Mouse (Mus musculus): Measurements from ENCODE around the gene Spcs1.
A peak's percentile ranks its signal among the peaks of the same experiment; 100 is the strongest.

Spcs1 gene

DNA sequence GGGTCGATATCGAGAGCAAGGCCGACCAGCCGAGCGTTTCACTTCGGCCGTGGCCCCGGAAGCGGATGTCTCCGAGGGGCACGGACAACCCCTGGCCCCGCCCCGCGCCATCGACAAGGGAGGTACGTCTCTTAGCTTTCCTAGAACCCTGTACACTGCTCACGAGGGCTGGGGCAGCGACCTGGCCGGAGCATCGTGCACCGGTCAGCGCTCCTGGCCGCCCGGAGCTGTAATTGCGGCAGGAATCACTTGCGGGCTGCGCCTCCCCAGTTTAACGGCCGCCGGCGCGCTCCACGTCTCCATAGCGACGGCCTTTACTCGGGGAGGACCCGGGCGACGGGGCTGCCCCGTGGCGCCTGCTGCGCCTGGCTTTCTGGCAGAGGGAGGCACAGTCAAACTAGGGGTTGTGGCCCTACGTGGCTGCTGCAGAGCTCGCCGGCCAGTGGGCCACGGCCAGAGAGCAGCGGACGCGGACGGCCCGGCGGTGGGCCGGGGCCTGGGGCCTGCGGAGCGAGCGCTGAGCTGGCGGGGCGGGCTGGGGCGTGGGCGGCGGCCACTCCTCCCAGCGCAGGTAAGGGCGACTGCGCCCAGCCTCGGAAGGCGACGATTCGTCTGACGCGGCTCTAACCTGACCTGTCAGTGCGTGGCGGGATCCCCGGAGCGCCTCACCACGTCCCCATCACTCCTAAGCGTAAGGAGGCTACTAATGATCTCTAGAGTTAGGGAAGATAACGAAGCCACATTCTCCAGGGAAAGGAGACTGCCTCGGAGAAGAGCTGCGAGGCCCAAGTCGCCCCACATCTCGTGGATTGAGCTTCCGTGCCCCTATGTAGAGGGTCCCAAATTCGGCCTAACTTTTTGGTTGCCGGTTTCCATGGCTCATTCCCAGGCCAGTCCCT, at the start of gene Spcs1, which contains the start of gene Glt8d1:
Spcs1 (minus strand) TSS at position 366 of the 899 bp plus-strand sequence.
Glt8d1 (plus strand) TSS at position 94 of the 899 bp plus-strand sequence.
- DNase-seq: peak; percentile 83 to 86

DNA sequence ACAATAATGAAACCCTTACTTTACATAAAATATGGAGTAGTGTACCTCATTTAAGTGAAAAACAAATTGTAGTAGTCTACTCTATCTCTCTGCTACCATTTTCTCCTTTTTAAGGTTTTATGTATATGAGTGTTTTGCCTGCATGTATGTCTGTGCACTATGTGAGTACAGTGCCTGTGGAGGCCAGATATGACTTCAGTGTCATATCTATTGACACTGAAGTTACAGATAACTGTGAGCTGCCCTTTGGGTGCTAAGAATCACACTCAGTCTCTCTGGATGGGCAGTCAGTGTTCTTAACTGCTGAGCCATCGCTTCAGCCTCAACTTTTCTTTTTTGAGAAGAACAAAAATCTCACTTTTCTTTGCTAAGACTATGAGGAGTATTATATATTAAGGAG, 44.3 kb upstream of the Spcs1 start:
- DNase-seq: no peak

DNA sequence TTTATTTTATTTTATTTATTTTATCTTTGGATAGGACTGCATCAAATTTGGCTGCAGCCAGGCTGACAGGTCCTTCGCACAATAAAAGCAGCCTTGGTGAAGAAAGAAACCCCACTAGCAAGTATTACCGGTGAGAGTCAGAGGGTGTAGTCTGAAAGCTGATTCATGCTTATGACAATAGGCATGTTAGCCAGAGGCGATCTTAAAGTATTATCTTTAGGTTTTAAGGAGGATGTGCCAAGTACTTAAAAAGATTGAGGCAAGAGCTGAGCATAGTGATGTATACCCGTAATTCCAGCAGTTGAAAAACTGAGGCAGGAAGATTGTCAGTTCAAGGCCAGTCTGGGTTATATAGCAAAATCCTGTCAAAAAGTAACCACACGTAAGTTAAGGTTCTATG, 43.8 kb upstream of the Spcs1 start:
- DNase-seq: no peak

DNA sequence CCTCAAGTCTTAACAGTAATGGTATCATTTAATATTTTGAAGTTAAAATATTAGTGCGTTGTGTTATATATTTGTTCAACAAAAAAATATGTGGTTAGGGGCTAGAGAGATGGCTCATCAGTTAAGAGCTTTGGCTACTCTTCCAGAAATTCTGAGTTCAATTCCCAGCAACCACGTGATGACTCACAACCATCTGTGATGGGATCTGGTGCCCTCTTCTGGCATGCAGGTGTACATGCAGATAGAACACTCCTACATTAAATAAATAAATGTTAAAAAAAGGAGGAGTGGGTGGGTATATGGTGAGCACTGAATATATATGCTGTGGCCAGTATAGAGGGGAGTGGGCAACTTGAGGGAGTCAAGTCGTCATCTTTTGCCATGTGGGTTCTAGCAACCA, 24.3 kb upstream of the Spcs1 start:
- DNase-seq: no peak

DNA sequence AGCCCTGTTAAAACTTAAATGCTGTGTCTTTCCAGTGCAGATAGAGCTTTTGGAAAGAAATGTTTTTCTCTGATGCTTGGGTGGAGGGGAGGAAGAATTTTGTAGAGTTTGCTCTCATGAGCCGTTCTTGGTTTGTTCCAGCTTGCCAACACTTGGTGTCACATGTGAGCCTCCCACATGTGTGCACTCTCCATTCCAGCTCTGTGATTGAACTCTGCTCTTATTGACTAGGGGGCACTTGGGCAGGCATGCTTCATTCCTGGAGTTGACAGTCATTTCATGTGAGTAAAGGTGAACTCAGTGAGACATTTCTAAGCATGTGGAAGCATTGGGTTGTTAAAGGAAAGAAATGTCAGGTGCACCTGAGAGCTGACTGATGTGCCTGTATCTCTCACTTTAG, 21.1 kb upstream of the Spcs1 start:
- DNase-seq: no peak

DNA sequence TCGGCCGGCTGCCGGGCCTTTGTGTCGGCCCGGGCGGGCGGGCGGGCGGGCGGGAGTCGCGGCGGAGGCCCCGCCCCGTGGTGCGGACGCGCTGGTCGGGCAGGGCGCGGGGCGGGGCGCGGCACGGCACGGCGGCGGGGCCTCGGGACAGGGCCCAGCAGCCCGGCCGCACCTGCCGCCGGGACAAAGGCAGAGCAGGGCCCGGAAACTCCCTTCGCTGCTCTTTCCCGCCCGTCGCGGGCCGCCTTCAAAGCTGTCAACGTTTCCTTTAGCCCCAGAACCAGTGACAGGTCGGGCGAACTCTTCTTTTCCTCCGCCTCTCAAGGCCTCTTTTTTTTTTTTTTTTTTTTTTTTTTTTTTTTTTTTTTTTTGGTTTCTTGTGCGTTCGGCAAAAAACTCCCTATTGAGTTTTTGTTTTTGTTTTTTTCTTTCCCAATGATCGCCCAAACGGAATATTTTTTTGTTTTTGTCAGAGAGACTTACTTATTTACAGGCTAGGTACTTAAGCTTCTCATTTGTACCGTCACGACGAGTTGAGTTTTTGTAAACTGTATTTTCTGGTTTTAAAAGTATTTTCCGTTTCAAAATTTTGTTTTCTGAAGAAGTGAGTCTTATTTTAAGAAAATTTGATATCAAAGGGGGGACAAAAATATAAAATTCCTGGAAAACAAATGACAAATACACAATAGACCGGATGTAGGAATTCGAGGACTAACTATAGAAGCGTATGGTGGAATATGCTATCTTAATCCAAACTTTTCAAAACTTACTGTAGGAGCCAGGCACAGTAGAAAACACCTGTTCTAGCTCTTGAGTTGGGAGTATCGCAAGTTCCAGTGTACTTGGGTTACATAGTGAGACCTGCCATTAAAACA, 18.1 kb upstream of the Spcs1 start:
- DNase-seq: peak in 1 of 2 experiments; percentile 77

DNA sequence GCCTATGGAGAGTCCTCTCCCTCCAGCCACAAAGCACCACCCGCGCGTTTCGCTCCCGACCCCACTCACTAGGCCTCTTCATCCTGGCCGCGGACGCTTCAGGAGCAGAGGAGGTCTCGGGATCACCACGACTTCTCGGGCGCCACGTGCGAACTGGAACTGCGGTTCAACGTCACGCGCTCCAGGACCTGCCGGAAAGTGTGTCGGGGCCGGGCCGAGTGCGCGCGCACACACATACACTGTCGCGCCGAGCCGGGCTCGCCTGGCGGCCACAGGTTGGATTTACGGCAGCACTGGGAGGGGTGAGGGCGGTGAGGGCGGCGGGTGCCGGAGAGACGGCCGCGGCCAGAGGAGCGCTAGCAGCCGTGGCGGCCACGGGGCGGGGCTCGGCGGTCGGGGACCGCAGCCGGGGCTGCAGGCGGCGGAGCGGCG, 17.4 kb upstream of the Spcs1 start, which contains the start of the genes Pbrm1 and Gnl3:
Pbrm1 (plus strand) TSS at position 279 of the 432 bp plus-strand sequence.
Gnl3 (minus strand) TSS at position 293 of the 432 bp plus-strand sequence.
- peak; percentile 97 to 98 for DNase-seq

DNA sequence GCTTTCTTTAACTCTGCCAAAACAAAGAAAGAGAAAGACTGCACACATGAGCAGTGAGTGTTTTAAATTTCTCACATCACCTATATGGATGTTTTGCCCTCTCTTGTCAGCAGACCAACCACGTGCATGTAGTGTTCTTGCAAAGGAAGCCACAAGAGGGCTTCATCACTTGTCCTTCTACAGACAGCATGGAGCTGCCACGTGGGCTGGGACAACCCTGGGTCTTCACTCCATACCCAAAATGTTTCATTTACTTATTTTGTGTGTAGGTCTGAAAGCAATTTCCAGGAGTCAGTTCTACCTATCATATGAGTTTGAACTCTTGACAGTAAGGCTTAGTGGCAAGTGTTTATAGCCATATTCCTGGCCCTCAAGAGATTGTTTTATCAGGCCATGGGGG, 16.4 kb upstream of the Spcs1 start:
- no peak for DNase-seq

DNA sequence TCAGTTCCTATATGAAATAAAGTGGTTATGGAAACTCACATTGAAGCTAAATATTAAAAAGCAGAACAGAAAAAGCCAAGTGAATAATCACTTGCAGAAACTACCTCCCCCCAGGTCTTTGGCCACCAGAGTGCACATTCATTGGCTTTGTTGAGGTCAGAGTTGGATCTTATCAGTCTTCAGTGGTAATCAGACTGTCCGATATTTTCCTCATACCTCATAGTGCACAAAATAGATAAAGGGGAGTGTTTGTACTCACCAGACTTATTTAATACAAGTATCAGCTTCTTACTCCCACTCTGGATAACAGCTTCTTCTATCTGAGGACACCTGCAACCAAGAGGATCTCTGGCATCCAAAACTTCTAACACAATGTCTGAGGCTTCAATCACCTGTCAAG, 14.6 kb upstream of the Spcs1 start:
- no peak for DNase-seq

DNA sequence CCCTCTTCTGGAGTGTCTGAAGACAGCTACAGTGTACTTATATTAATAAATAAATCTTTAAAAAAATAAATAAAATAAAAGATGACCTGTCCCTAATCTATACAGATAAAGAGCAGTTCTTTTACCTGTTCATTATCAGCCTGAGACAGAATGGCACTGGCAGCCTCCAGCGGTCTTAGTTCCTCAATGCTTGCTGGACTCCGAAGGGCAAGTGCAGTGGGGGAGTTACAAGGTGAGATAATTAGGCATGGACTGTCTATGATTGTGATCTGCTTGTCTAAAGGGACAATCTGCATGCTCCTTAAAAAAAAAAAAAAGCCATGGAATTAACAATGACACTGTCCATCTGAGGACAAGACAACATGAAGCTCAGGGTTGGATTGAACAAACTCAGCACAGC, 12.5 kb upstream of the Spcs1 start:
- DNase-seq: no peak

DNA sequence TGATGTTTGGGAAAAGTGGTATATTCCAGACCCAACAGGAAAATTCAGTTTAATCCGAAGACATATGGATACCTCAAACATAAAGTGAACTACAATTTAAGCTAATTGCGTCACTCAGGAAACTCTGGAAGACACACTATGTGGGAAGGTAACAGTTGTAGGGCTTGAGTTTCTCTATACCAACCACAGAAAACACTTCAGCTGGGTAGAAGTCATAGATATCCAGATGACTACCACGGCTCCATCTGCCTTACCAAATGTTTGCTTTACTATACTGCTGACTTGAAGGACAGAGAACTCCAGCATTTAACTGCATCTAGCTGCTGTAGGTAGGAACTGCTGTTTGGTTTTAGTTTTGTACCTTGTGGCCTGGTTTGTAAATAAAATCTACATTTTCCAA, 10.1 kb upstream of the Spcs1 start:
- DNase-seq: no peak

DNA sequence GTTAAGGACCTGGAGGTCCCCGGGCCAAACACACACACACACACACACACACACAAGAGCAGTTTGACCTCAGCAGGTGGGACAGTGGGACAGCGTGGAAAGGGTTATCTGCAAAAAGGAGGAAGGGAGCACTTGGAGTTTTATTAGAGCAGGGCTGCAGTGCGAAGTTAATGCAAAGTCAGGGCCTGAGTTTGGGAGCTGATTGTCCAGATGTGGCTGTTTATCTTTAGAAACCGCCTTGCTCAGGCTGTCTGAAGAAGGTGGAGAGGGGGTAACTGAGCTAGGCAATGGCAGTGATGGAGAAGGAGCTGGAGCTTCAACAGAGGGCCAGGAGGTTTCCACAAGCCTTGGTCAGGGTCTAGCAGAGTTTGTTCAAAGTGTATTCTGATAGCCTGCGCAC, 5.3 kb upstream of the Spcs1 start:
- DNase-seq: no peak

DNA sequence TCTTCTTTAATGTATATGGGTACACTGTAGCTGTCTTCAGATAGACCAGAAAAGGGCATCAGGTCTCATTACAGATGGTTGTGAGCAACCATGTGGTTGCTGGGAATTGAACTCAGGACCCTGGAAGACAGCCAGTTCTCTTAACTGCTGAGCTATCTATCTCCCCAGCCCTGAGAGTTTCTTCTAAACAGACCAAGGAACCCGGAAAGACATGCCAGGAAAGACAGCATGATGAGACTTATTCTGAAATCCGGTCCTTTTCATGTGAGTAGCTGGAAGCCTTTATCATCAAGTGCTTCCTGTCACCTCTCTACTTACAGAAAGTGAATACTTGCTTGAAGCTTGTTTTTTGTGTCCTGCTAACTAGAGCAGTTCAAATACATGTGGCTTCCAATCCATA, 3.1 kb upstream of the Spcs1 start:
- no peak for DNase-seq

DNA sequence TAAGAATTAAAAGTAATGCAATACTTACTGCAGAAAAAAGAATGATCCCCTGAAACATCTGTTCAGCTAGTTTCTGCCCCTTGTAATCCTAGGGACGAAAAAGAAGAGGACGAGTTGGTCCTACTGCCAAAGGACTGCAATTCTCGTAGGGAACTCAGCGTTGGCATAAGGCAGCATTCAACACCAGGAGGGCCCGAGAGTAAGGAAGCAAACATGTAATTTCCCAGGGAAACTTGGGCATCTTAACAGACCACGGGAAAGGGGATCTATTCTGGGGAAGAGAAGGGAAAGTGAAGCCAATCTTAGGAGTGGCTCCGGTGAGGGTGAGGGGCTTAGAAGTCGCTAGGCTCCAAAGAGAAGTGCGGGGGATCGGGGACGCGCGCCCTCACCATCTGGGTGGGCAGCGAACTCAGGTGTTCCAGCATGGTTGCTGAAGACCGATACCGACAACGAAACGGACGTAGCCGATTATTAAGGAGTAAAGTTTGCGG, 611 bp downstream of the Spcs1 start:
- no peak for DNase-seq

DNA sequence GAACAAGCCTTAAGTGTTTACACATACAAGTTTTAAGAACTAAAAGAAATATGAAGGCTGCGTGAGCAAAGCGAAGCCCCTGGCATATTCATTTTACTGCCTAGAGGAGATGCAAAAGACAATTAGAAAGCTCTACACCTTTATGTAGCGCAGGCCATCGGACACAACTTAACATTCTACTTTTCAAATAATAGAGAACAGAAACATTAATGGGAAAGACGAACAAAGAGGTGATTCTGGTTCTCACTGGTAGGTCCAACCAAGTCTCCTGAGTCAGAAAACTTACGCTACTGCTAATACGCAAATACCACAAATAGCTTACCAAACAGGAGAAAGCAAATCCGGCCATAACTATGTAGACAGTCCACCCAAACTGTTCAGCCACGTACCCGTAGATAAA, 1.1 kb downstream of the Spcs1 start:
- no peak for DNase-seq

DNA sequence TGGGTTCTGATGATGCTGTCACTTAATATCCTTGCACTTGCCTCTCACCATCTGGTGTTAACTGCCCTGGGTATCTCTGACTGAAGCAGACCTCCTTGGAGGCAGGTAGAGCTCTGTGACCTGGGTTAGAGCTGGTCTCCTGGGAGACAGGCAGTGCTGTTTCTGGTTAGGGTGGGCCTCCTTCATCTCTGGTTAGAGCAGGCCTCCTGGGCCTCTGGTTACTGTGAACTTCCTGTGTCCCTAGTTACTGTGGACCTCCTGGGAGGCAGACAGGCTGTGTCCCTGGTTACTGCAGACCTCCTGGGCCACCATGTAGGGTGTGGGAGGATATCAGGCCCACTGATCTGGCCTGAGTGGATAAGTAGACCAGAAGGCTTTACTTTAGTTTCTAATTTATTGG, 5.1 kb downstream of the Spcs1 start:
- no peak for DNase-seq

DNA sequence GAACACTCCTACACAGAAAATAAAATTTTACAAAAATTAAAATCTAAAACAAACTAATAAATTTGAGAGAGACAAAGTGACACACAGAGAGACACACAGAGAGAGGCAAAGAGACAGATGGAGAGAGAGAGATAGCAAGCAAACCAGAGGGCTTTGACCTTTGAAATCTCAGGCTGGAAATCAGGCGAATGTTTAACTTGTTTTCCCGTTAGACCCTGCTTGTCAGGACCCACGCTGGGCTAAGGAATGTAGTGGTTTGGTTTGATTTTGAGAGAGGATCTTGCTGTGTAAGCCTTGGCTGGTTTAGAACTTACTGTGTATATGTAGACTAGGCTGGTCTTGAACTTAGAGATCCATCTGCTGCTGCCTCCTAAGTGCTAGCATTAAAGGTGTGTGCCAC, 25.2 kb downstream of the Spcs1 start:
- DNase-seq: no peak

DNA sequence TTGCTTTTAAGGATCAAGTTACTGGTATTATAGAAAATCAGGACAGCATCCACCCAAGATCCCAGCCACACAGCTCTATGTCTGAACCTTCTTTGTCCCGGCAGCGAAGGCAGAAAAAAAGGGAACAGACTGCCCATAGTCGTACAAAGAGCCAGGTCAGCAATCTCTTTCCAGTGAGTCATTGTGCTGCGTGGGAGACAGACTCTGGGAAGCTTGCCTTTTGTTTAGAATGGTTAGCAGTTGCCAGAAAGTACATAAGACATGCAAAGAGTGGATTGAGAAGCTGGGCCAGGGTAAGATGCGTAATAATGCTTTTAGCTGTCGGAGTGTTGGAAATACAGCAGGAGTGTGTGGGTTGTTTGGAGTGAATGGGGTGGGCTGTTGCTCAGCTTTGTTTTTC, 27.3 kb downstream of the Spcs1 start:
- peak in 1 of 2 experiments; percentile 9 for DNase-seq

DNA sequence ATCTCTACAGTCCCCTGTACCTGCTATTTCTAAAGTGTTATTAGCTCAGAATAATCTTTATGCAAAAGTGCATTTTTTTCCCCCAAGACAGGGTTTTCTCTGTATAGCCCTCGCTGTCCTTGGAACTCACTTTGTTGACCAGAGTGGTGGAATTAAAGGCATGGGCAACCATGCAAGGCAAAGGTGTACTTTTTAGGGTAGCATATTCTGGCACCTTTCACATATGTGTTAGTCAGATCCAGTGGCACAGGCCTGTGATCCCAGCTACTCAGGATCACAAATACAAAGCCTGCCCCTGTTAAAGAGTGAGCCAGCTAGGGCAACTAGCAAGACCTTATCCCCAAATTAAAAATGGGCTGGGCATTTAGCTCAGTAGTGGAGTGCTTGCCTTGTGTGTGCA, 41.1 kb downstream of the Spcs1 start:
- no peak for DNase-seq

DNA sequence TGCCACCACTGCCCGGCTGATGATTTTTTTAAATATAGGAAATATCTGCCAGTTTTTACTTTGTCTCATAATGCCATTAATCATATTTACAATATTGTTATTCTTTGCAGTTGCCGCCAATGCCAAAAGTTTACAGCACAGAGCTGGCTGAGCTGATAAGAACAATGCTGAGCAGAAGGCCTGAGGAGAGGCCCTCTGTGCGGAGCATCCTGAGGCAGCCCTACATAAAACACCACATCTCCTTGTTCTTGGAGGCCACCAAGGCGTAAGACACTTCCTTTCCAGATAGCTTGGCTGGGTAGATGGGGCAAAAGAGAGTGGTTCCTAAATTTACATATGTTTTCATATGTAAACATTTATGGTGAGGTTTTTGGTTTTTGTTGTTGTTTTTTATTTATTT, 42.4 kb downstream of the Spcs1 start:
- DNase-seq: no peak

DNA sequence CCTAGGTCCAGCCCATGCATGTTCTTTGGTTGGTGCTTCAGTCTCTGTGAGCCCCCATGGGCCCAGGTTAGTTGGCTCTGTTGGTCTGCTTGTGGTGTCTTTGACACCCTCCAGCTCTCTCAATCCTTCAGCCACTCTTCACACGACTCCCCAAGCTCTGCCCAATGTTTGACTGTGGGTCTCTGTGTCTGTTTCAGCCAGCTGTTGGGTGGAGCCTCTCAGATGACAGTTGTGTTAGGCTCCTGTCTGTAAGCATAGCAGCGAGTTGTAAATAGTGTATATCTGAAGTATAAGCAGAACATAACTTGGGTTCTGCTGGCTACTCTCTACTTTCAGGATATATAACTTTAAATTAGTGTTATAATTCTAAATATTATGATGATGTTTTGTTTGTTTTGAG, 43.0 kb downstream of the Spcs1 start:
- no peak for DNase-seq

DNA sequence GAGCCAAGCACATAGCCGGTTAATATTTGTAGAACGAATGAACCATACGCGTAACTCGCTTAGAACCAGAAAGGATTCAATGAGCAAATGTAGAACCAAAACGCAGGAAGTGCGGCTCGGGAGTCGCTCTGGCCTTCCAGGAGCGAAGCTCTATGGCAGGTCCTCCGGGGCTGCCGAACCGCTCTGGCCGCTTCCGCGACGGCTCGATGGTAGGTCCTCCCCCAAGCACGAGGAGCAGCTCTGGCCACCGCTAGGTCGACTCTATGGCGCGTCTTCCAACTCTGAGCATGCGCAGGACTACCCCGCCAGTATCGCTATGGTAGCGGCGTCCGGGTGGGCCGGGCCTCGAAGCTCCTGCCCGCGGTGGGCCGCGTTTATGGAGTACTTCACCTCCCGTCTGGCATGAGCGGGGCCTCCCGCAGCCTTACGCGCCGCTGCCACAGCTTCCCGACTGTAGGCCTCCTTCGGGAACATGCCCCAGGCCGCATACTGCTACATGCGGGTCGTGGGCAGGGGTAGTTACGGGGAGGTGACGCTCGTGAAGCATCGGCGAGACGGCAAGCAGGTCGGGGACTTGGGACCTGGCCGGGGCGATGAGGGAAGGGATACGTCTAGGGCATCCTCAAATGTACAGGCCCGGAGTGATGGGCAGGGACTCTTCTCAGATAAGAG, 50.2 kb downstream of the Spcs1 start, which contains the start of gene Nek4:
Nek4 (plus strand) TSS at position 224 of the 672 bp plus-strand sequence.
- DNase-seq: peak; percentile 95 to 96

DNA sequence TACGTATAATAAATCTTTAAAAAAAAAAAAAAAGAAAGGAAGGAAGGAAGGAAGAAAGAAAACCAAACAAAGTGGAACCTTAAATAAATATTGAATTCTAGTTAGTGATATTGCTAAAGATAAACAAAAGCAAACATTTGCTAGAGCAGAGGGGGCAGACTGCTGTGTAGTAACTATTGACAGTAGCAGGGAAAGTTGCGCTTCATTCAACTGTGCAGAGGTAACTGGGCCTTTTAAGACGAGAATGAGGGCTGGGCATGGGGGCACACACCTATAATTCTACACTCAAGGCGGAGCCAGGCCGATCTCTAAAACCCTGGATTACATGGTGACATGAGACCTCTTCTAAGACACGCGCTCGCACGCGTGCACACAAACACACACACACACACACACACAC, 51.5 kb downstream of the Spcs1 start:
- no peak for DNase-seq
